Mouse (Mus musculus) forebrain, embryonic 15.5 days (tissue): ENCODE data around the gene Stard13. TPM values are rescaled to one million over a fixed set of nuclear protein-coding genes. Genes with fewer than 3 reads are reported as not detected.

Experiments used
- ATAC-seq: fragments of 200-750 bp; cut with Nextera tagmentation; replicated peaks from 2 replicates; pipeline ENCODE4 v1.8.0; 2017; ENCODE audit warnings: mild to moderate bottlenecking, moderate TSS enrichment, moderate library complexity
- H3K27ac ChIP-seq: fragments of 300-500 bp; sonication (generic); replicated peaks from 2 replicates; pipeline ENCODE4 v1.5.1; 2015; ENCODE audit warnings: mild to moderate bottlenecking, inconsistent platforms
- H3K27me3 ChIP-seq: fragments of 300-500 bp; sonication (generic); 2 replicates; pipeline ENCODE4 v1.6.1; 2015; ENCODE audit warnings: inconsistent platforms
- H3K36me3 ChIP-seq: fragments of 300-500 bp; sonication (generic); 2 replicates; pipeline ENCODE4 v1.6.1; 2015; ENCODE audit warnings: mild to moderate bottlenecking, inconsistent platforms
- H3K4me1 ChIP-seq: fragments of 300-500 bp; sonication (generic); 2 replicates; pipeline ENCODE4 v1.6.1; 2015; ENCODE audit warnings: inconsistent platforms
- H3K4me2 ChIP-seq: fragments of 300-500 bp; sonication (generic); replicated peaks from 2 replicates; pipeline ENCODE4 v1.6.1; 2015; ENCODE audit warnings: mild to moderate bottlenecking, inconsistent platforms
- H3K4me3 ChIP-seq: fragments of 300-500 bp; sonication (generic); 2 replicates; pipeline ENCODE4 v1.5.1; 2015; ENCODE audit warnings: mild to moderate bottlenecking, inconsistent platforms
- H3K9ac ChIP-seq: fragments of 300-500 bp; sonication (generic); replicated peaks from 2 replicates; pipeline ENCODE4 v1.6.1; 2015; ENCODE audit warnings: mild to moderate bottlenecking, inconsistent platforms
- H3K9me3 ChIP-seq: fragments of 300-500 bp; sonication (generic); 2 replicates; pipeline ENCODE4 v1.6.1; 2016; ENCODE audit warnings: inconsistent platforms
- WGBS: fragments of 180-500 bp; shearing (Covaris S2); methylation state at CpG from one replicate; pipeline ENCODE4 v1.1.7; 2015; ENCODE audit warnings: mixed read lengths; 5-methylcytosine and 5-hydroxymethylcytosine counted together
- polyA plus RNA-seq: library from polyadenylated mRNA; unstranded; fragments of >200 nt; fragmentation: Nextera tagmentation; extraction: Ambion mirVana; gene quantifications from 2 replicates; pipeline ENCODE4 v1.2.1, GENCODE M21; 2015

Gene Stard13
- polyA plus RNA-seq, 1 experiment from 2014 or later: 4.0 TPM

GRCm38 (mm10) chr5:151173774-151174173 is 59.9 kb downstream of the Stard13 start:
- Histone ChIP-seq H3K9me3 (no peaks in the 10 kb centered on the region), H3K4me3 (no peak overlapping the region), H3K27ac (no peak overlapping the region), H3K36me3 (no peaks in the 10 kb centered on the region), H3K4me2 (no peak overlapping the region), H3K27me3 (no peaks in the 10 kb centered on the region), H3K4me1 (no peaks in the 10 kb centered on the region), H3K9ac (no peak overlapping the region)
- 84% methylated on average over 1 of the region's 1 CpGs for WGBS
- ATAC-seq: no peak

- WGBS: 88% methylated on average over 3 of the region's 3 CpGs
- ATAC-seq: no peak
- Histone ChIP-seq H3K27me3 (no peaks in the 10 kb centered on the region), H3K9ac (no peak overlapping the region), H3K27ac (no peak overlapping the region), H3K9me3 (no peaks in the 10 kb centered on the region), H3K4me3 (no peak overlapping the region), H3K36me3 (no peaks in the 10 kb centered on the region), H3K4me1 (no peaks in the 10 kb centered on the region), H3K4me2 (no peak overlapping the region)
Observed at GRCm38 (mm10) chr5:151170168-151170750, 63.4 kb downstream of the Stard13 start.

- Histone ChIP-seq H3K4me2 (no peak overlapping the region), H3K4me3 (no peak overlapping the region), H3K4me1 (no peaks in the 10 kb centered on the region), H3K27me3 (no peaks in the 10 kb centered on the region), H3K27ac (no peak overlapping the region), H3K9me3 (no peaks in the 10 kb centered on the region), H3K9ac (no peak overlapping the region), H3K36me3 (no peaks in the 10 kb centered on the region)
- 88% methylated on average over 3 of the region's 3 CpGs for WGBS
- no peak for ATAC-seq
Observed at GRCm38 (mm10) chr5:151168191-151168590, 65.4 kb downstream of the Stard13 start.

- H3K36me3 ChIP-seq: no peaks in the 10 kb centered on the region
- H3K4me2 ChIP-seq: no peak overlapping the region
- no peak for ATAC-seq
- 81% methylated on average over 6 of the region's 6 CpGs for WGBS
- no peak overlapping the region for H3K27ac ChIP-seq
- no peak overlapping the region for H3K9ac ChIP-seq
- no peaks in the 10 kb centered on the region for H3K27me3 ChIP-seq
- H3K4me3 ChIP-seq: no peak overlapping the region
- H3K4me1 ChIP-seq: no peaks in the 10 kb centered on the region
- no peaks in the 10 kb centered on the region for H3K9me3 ChIP-seq
Observed at GRCm38 (mm10) chr5:151167641-151168040, 66.0 kb downstream of the Stard13 start.

- WGBS: 74% methylated on average over 5 of the region's 5 CpGs
- Histone ChIP-seq H3K9ac (no peak overlapping the region), H3K27me3 (no peaks in the 10 kb centered on the region), H3K9me3 (no peaks in the 10 kb centered on the region), H3K4me2 (no peak overlapping the region), H3K4me1 (no peaks in the 10 kb centered on the region), H3K4me3 (no peak overlapping the region), H3K27ac (no peak overlapping the region), H3K36me3 (no peaks in the 10 kb centered on the region)
- no peak for ATAC-seq
Observed at GRCm38 (mm10) chr5:151166266-151166665, 67.4 kb downstream of the Stard13 start.

GRCm38 (mm10) chr5:151165381-151166016 is 68.1 kb downstream of the Stard13 start:
- Histone ChIP-seq H3K27ac (no peak overlapping the region), H3K36me3 (no peaks in the 10 kb centered on the region), H3K4me2 (no peak overlapping the region), H3K27me3 (no peaks in the 10 kb centered on the region), H3K4me1 (no peaks in the 10 kb centered on the region), H3K9ac (no peak overlapping the region), H3K9me3 (no peaks in the 10 kb centered on the region), H3K4me3 (no peak overlapping the region)
- no peak for ATAC-seq
- 91% methylated on average over 6 of the region's 6 CpGs for WGBS

- no peak overlapping the region for H3K27ac ChIP-seq
- H3K4me3 ChIP-seq: no peak overlapping the region
- WGBS: 74% methylated on average over 4 of the region's 4 CpGs
- H3K9me3 ChIP-seq: no peaks in the 10 kb centered on the region
- no peaks in the 10 kb centered on the region for H3K36me3 ChIP-seq
- H3K9ac ChIP-seq: no peak overlapping the region
- no peak overlapping the region for H3K4me2 ChIP-seq
- H3K27me3 ChIP-seq: no peaks in the 10 kb centered on the region
- no peaks in the 10 kb centered on the region for H3K4me1 ChIP-seq
- no peak for ATAC-seq
Observed at GRCm38 (mm10) chr5:151164815-151165214, 68.8 kb downstream of the Stard13 start.

GRCm38 (mm10) chr5:151162642-151163041 is 71.0 kb downstream of the Stard13 start:
- ATAC-seq: no peak
- no peak overlapping the region for H3K9ac ChIP-seq
- H3K27me3 ChIP-seq: no peaks in the 10 kb centered on the region
- H3K27ac ChIP-seq: no peak overlapping the region
- no peak overlapping the region for H3K4me3 ChIP-seq
- 87% methylated on average over 3 of the region's 3 CpGs for WGBS
- no peak overlapping the region for H3K4me2 ChIP-seq
- no peaks in the 10 kb centered on the region for H3K9me3 ChIP-seq
- H3K36me3 ChIP-seq: no peaks in the 10 kb centered on the region
- no peaks in the 10 kb centered on the region for H3K4me1 ChIP-seq

GRCm38 (mm10) chr5:151155247-151155646 is 78.4 kb downstream of the Stard13 start:
- no peaks in the 10 kb centered on the region for H3K27me3 ChIP-seq
- H3K4me2 ChIP-seq: no peak overlapping the region
- no peaks in the 10 kb centered on the region for H3K4me1 ChIP-seq
- no peak for ATAC-seq
- 87% methylated on average over 1 of the region's 1 CpGs for WGBS
- H3K9ac ChIP-seq: no peak overlapping the region
- no peaks in the 10 kb centered on the region for H3K36me3 ChIP-seq
- no peak overlapping the region for H3K4me3 ChIP-seq
- no peak overlapping the region for H3K27ac ChIP-seq
- no peaks in the 10 kb centered on the region for H3K9me3 ChIP-seq

GRCm38 (mm10) chr5:151154780-151155179 is 78.9 kb downstream of the Stard13 start:
- WGBS: 41% methylated on average over 3 of the region's 3 CpGs
- H3K4me1 ChIP-seq: no peaks in the 10 kb centered on the region
- no peaks in the 10 kb centered on the region for H3K9me3 ChIP-seq
- H3K27ac ChIP-seq: no peak overlapping the region
- no peak overlapping the region for H3K9ac ChIP-seq
- H3K4me3 ChIP-seq: no peak overlapping the region
- H3K4me2 ChIP-seq: no peak overlapping the region
- no peak for ATAC-seq
- H3K27me3 ChIP-seq: no peaks in the 10 kb centered on the region
- no peaks in the 10 kb centered on the region for H3K36me3 ChIP-seq

GRCm38 (mm10) chr5:151154030-151154429 is 79.6 kb downstream of the Stard13 start:
- Histone ChIP-seq H3K4me2 (no peak overlapping the region), H3K9me3 (no peaks in the 10 kb centered on the region), H3K27me3 (no peaks in the 10 kb centered on the region), H3K9ac (no peak overlapping the region), H3K4me3 (no peak overlapping the region), H3K36me3 (no peaks in the 10 kb centered on the region), H3K4me1 (no peaks in the 10 kb centered on the region), H3K27ac (no peak overlapping the region)
- no peak for ATAC-seq
- WGBS: 66% methylated on average over 4 of the region's 4 CpGs

GRCm38 (mm10) chr5:151151549-151151948 is 82.1 kb downstream of the Stard13 start:
- H3K4me3 ChIP-seq: no peak overlapping the region
- H3K9ac ChIP-seq: no peak overlapping the region
- no peak for ATAC-seq
- no peaks in the 10 kb centered on the region for H3K4me1 ChIP-seq
- H3K27ac ChIP-seq: no peak overlapping the region
- H3K4me2 ChIP-seq: no peak overlapping the region
- H3K9me3 ChIP-seq: no peaks in the 10 kb centered on the region
- H3K27me3 ChIP-seq: no peaks in the 10 kb centered on the region
- H3K36me3 ChIP-seq: no peaks in the 10 kb centered on the region
- WGBS: 68% methylated on average over 9 of the region's 9 CpGs

GRCm38 (mm10) chr5:151149509-151149908 is 84.1 kb downstream of the Stard13 start:
- no peak overlapping the region for H3K9ac ChIP-seq
- ATAC-seq: no peak
- no peak overlapping the region for H3K27ac ChIP-seq
- no peaks in the 10 kb centered on the region for H3K36me3 ChIP-seq
- H3K4me3 ChIP-seq: no peak overlapping the region
- WGBS: 49% methylated on average over 8 of the region's 8 CpGs
- H3K4me1 ChIP-seq: no peaks in the 10 kb centered on the region
- H3K27me3 ChIP-seq: no peaks in the 10 kb centered on the region
- no peaks in the 10 kb centered on the region for H3K9me3 ChIP-seq
- H3K4me2 ChIP-seq: no peak overlapping the region
